Mouse (Mus musculus) lung, embryonic 15.5 days (tissue): Measurements from ENCODE around the gene Otp. TPM values are rescaled to one million over a fixed set of nuclear protein-coding genes. Genes with fewer than 3 reads are reported as not detected.

Source experiments
- ATAC-seq: fragments of 200-750 bp; cut with Nextera tagmentation; 2 replicates; pipeline ENCODE4 v1.8.0; 2017; ENCODE audit warnings: moderate number of reproducible peaks, borderline replicate concordance; ENCODE audit not compliant: low FRiP score, low TSS enrichment; ENCODE audit errors: extremely low read depth
- H3K27ac ChIP-seq: fragments of 300-500 bp; sonication (generic); 2 replicates; pipeline ENCODE4 v1.5.1; 2015; ENCODE audit warnings: moderate library complexity, mild to moderate bottlenecking, inconsistent platforms
- H3K27me3 ChIP-seq: fragments of 300-500 bp; sonication (generic); 2 replicates; pipeline ENCODE4 v1.6.1; 2015; ENCODE audit warnings: inconsistent platforms
- H3K36me3 ChIP-seq: fragments of 300-500 bp; sonication (generic); 2 replicates; pipeline ENCODE4 v1.6.1; 2015; ENCODE audit warnings: inconsistent platforms
- H3K4me1 ChIP-seq: fragments of 300-500 bp; sonication (generic); 2 replicates; pipeline ENCODE4 v1.6.1; 2015; ENCODE audit warnings: inconsistent platforms
- H3K4me2 ChIP-seq: fragments of 300-500 bp; sonication (generic); 2 replicates; pipeline ENCODE4 v1.6.1; 2015; ENCODE audit warnings: inconsistent platforms, mild to moderate bottlenecking, moderate library complexity
- H3K4me3 ChIP-seq: fragments of 300-500 bp; sonication (generic); 2 replicates; pipeline ENCODE4 v1.5.1; 2015; ENCODE audit warnings: mild to moderate bottlenecking, inconsistent platforms
- H3K9ac ChIP-seq: fragments of 300-500 bp; sonication (generic); 2 replicates; pipeline ENCODE4 v1.6.1; 2015; ENCODE audit warnings: inconsistent platforms
- H3K9me3 ChIP-seq: fragments of 300-500 bp; sonication (generic); 2 replicates; pipeline ENCODE4 v1.6.1; 2016; ENCODE audit warnings: inconsistent platforms
- WGBS: fragments of 180-500 bp; shearing (Covaris S2); methylation state at CpG from one replicate; pipeline ENCODE4 v1.1.7; 2015; 5-methylcytosine and 5-hydroxymethylcytosine counted together
- polyA plus RNA-seq: library from polyadenylated mRNA; unstranded; fragments of >200 nt; fragmentation: Nextera tagmentation; extraction: Ambion mirVana; gene quantifications from 2 replicates; pipeline ENCODE4 v1.2.1, GENCODE M21; 2015

Gene Otp
- polyA plus RNA-seq, 1 experiment from 2014 or later = not detected

DNA sequence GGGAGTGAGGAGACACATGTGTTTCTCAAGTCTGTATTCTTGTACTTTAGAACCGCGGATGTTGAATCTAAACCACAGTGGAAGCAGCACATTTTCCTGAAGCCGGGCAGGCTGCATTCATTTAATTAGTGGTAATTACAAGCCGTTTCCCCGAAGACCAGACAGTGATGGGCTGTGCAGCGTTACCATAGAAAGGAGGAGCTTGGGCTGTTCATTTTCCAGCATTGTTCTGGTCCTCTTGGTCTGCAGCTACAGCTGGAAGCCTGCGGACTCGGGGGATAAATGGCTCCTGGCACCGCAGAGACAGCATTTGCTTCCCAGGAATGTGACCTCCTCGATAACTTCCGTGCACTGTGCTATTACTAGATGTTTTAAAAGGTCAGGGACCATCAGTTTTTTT lies 37.6 kb downstream of the Otp start:
- Histone ChIP-seq H3K4me3 (no peak overlapping the region), H3K4me1 (no peaks in the 10 kb centered on the region), H3K27ac (no peak overlapping the region), H3K9ac (no peak overlapping the region), H3K9me3 (no peaks in the 10 kb centered on the region), H3K4me2 (no peak overlapping the region; the same call in 1 of the 2 replicates), H3K36me3 (no peaks in the 10 kb centered on the region), H3K27me3 (no peaks in the 10 kb centered on the region; the same call in 1 of the 2 replicates)
- 17% methylated on average over 11 of the region's 11 CpGs for WGBS
- no peak for ATAC-seq

DNA sequence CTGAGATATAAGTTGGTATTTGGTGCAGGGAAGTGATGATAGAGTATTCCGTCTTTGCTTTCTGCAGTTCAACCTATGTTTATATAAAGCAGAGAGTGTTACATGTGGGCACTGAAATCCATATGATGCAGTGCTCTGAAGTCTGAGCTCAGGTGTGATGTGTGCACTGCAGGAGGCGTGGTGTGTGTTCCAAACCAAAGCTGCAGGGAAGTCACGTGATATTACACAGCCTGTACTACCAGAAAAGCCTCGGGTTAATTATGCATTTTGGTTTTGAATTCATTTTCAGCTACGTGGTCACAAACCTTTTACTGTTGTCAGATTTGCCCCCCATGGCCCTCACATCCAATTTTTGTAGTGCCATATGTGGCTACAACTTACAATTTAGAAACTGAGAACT lies 40.3 kb downstream of the Otp start:
- Histone ChIP-seq H3K27ac (no peak overlapping the region), H3K9ac (no peak overlapping the region), H3K36me3 (no peaks in the 10 kb centered on the region), H3K4me1 (no peaks in the 10 kb centered on the region), H3K4me2 (no peak overlapping the region), H3K27me3 (no peaks in the 10 kb centered on the region; the same call in 1 of the 2 replicates), H3K4me3 (no peak overlapping the region), H3K9me3 (no peaks in the 10 kb centered on the region)
- 56% methylated on average over 5 of the region's 5 CpGs for WGBS
- ATAC-seq = no peak

- H3K27ac ChIP-seq = no peak overlapping the region
- no peak overlapping the region for H3K4me2 ChIP-seq
- no peaks in the 10 kb centered on the region for H3K9me3 ChIP-seq
- H3K4me1 ChIP-seq = no peaks in the 10 kb centered on the region
- peaks cover 24% of the 10 kb centered on the region; the same call in 1 of the 2 replicates for H3K27me3 ChIP-seq
- no peak for ATAC-seq
- no peak overlapping the region for H3K9ac ChIP-seq
- H3K36me3 ChIP-seq = no peaks in the 10 kb centered on the region
- H3K4me3 ChIP-seq = no peak overlapping the region
- WGBS = 65% methylated on average over 3 of the region's 3 CpGs
These were observed 52.7 kb downstream of the Otp start for GRCm38 (mm10) chr13:94928086-94928485.

Other genes with a start within 250 kb of the Otp start
- 208 and 214 TPM in 2 replicates for gene Tbca, start 86.7 kb upstream of the Otp start, polyA plus RNA-seq
- 21.0 and 21.2 TPM in 2 replicates for gene Wdr41, start 100.7 kb downstream of the Otp start, polyA plus RNA-seq